Mouse (Mus musculus): ENCODE data around the gene Arid3c. TPM values are rescaled to one million over a fixed set of nuclear protein-coding genes. Genes with fewer than 3 reads are reported as not detected.
A peak's percentile ranks its signal among the peaks of the same experiment; 100 is the strongest.

Arid3c gene
- polyA plus RNA-seq, 1 experiment from 2014 or later: 0.06 TPM

GRCm38 (mm10) chr4:41677006-41677629 is 53.8 kb downstream of the Arid3c start:
- TF ChIP-seq EP300 (IDR thresholded peaks at IDR 0.05) (no peak), CTCF (IDR thresholded peaks at IDR 0.05) (no peak)
- Histone ChIP-seq H3K27me3 (replicated peaks; ENCODE audit: insufficient read depth, low read length) (0 out of 2 replicates have a peak, but pooled peaks cover under 1% of the 10 kb centered on the region), H3K27ac (ENCODE audit: low read length) (no peak overlapping the region), H3K9me3 (ENCODE audit: low read length) (no peaks in the 10 kb centered on the region), H3K4me3 (ENCODE audit: low read depth, low read length) (no peak overlapping the region), H3K4me2 (replicated peaks; ENCODE audit: low read depth, low read length) (no peak overlapping the region), H3K36me3 (ENCODE audit: insufficient read depth, low read length) (no peaks in the 10 kb centered on the region), H3K9ac (replicated peaks; ENCODE audit: low read depth) (no peak overlapping the region), H3K4me1 (ENCODE audit: insufficient read depth, low read depth, low read length) (no peaks in the 10 kb centered on the region)
- ATAC-seq: peak; percentile 50
- WGBS: 35% methylated on average over 13 of the region's 13 CpGs
- peak; percentile 51 for DNase-seq (ENCODE audit: low spot score)

GRCm38 (mm10) chr4:41676248-41677005 is 54.5 kb downstream of the Arid3c start:
- DNase-seq (ENCODE audit: low spot score): no peak
- H3K4me1 ChIP-seq (ENCODE audit: insufficient read depth, low read depth, low read length): no peaks in the 10 kb centered on the region
- H3K36me3 ChIP-seq (ENCODE audit: insufficient read depth, low read length): no peaks in the 10 kb centered on the region
- no peak overlapping the region for H3K4me3 ChIP-seq (ENCODE audit: low read depth, low read length)
- no peak overlapping the region for H3K27ac ChIP-seq (ENCODE audit: low read length)
- no peaks in the 10 kb centered on the region for H3K9me3 ChIP-seq (ENCODE audit: low read length)
- 50% methylated on average over 17 of the region's 17 CpGs for WGBS
- no peak overlapping the region for H3K9ac ChIP-seq (replicated peaks; ENCODE audit: low read depth)
- TF ChIP-seq EP300 (IDR thresholded peaks at IDR 0.05): no peak
- no peak for TF ChIP-seq CTCF (IDR thresholded peaks at IDR 0.05)
- ATAC-seq: no peak
- no peaks in the 10 kb centered on the region for H3K27me3 ChIP-seq (replicated peaks; ENCODE audit: insufficient read depth, low read length)
- no peak overlapping the region for H3K4me2 ChIP-seq (replicated peaks; ENCODE audit: low read depth, low read length)

Other genes starting within 250 kb of the Arid3c start
- gene AI464131, start 228.1 kb downstream of the Arid3c start, polyA plus RNA-seq (2015; fragmentation: Nextera tagmentation; extraction: Ambion mirVana): 5.0 and 5.5 TPM in 2 replicates
- gene 1110017D15Rik, start 213.8 kb downstream of the Arid3c start, polyA plus RNA-seq (2015; fragmentation: Nextera tagmentation; extraction: Ambion mirVana): 37.3 and 41.4 TPM in 2 replicates
- gene Fam219a, start 161.6 kb downstream of the Arid3c start, polyA plus RNA-seq (2015; fragmentation: Nextera tagmentation; extraction: Ambion mirVana): 4.7 and 5.2 TPM in 2 replicates
- gene Dnaic1, start 161.4 kb downstream of the Arid3c start, polyA plus RNA-seq (2015; fragmentation: Nextera tagmentation; extraction: Ambion mirVana): 8.9 and 9.0 TPM in 2 replicates
- 18.9 and 25.0 TPM in 2 replicates for gene Enho, start 90.8 kb downstream of the Arid3c start, polyA plus RNA-seq (2015; fragmentation: Nextera tagmentation; extraction: Ambion mirVana)
- gene Cntfr, start 34.1 kb downstream of the Arid3c start, polyA plus RNA-seq (2015; fragmentation: Nextera tagmentation; extraction: Ambion mirVana): 0.77 and 1.1 TPM in 2 replicates
- 62.1 and 72.6 TPM in 2 replicates for gene Il11ra1, start 31.2 kb downstream of the Arid3c start, polyA plus RNA-seq (2015; fragmentation: Nextera tagmentation; extraction: Ambion mirVana)
- gene Rpp25l, start 17.6 kb downstream of the Arid3c start, polyA plus RNA-seq (2015; fragmentation: Nextera tagmentation; extraction: Ambion mirVana): 45.6 and 51.8 TPM in 2 replicates
- 143 and 151 TPM in 2 replicates for gene Dctn3, start 8.0 kb downstream of the Arid3c start, polyA plus RNA-seq (2015; fragmentation: Nextera tagmentation; extraction: Ambion mirVana)
- 34.3 and 39.7 TPM in 2 replicates for gene Galt, start 24.1 kb upstream of the Arid3c start, polyA plus RNA-seq (2015; fragmentation: Nextera tagmentation; extraction: Ambion mirVana)
- gene Sigmar1, start 25.0 kb upstream of the Arid3c start, polyA plus RNA-seq (2015; fragmentation: Nextera tagmentation; extraction: Ambion mirVana): 43.3 and 43.7 TPM in 2 replicates
- gene Ccl27a, start 43.1 kb upstream of the Arid3c start, polyA plus RNA-seq (2015; fragmentation: Nextera tagmentation; extraction: Ambion mirVana): 23.7 and 24.5 TPM in 2 replicates
- 94.4 and 95.8 TPM in 2 replicates for gene Gm21541, start 172.5 kb upstream of the Arid3c start, polyA plus RNA-seq (2015; fragmentation: Nextera tagmentation; extraction: Ambion mirVana)
- 0.36 and 0.84 TPM in 2 replicates for gene Gm20878, start 210.4 kb upstream of the Arid3c start, polyA plus RNA-seq (2015; fragmentation: Nextera tagmentation; extraction: Ambion mirVana)
- 0.04 and 0.06 TPM in 2 replicates for gene Fam205a4, start 234.9 kb upstream of the Arid3c start, polyA plus RNA-seq (2015; fragmentation: Nextera tagmentation; extraction: Ambion mirVana)

Data from lung, postnatal 0 days (tissue).